Mouse (Mus musculus): ENCODE results near the gene Chmp2a. TPM values are rescaled to one million over a fixed set of nuclear protein-coding genes. Genes with fewer than 3 reads are reported as not detected.
"Not testable (repeated sequence)": the region's sequence is repeated elsewhere in the genome, so short reads cannot be mapped to it uniquely, and the experiment has no call there.

Gene Chmp2a
- polyA plus RNA-seq (2016; fragmentation: Nextera tagmentation; extraction: Ambion mirVana), result 133 and 134 TPM in 2 replicates

GRCm38 (mm10) chr7:13034148-13034977 lies at the start of gene Chmp2a:
Gene Chmp2a (minus strand): TSS chr7:13034807.
- peaks cover 51% of the 10 kb centered on the region for H3K4me1 ChIP-seq
- peak within 1 kb of the TSS; percentile 98 for H3K27ac ChIP-seq
- H3K9me3 ChIP-seq (replicated peaks), result no peaks in the 10 kb centered on the region
- H3K36me3 ChIP-seq, result peaks cover 65% of the 10 kb centered on the region
- H3K4me3 ChIP-seq, result peak within 1 kb of the TSS; percentile 86
- peak; percentile 78 for ATAC-seq
- WGBS (ENCODE audit: insufficient replicate concordance), result under 1% methylated on average over 45 of the region's 45 CpGs
- H3K4me2 ChIP-seq, result peak within 1 kb of the TSS; percentile 81
- no peaks in the 10 kb centered on the region for H3K27me3 ChIP-seq (replicated peaks)
- peak within 1 kb of the TSS; percentile 89 for H3K9ac ChIP-seq

GRCm38 (mm10) chr7:13072293-13072692 lies 37.7 kb upstream of the Chmp2a start:
- no peak for ATAC-seq
- Histone ChIP-seq H3K4me1 (no peaks in the 10 kb centered on the region), H3K9me3 (replicated peaks) (no peaks in the 10 kb centered on the region), H3K27me3 (replicated peaks) (no peaks in the 10 kb centered on the region), H3K4me3 (no peak overlapping the region), H3K36me3 (no peaks in the 10 kb centered on the region), H3K9ac (no peak overlapping the region), H3K27ac (no peak overlapping the region), H3K4me2 (no peak overlapping the region)
- 47% methylated on average over 5 of the region's 5 CpGs for WGBS (ENCODE audit: insufficient replicate concordance)

GRCm38 (mm10) chr7:13063399-13063798 lies 28.8 kb upstream of the Chmp2a start:
- H3K9ac ChIP-seq; H3K36me3 ChIP-seq; ATAC-seq; H3K27ac ChIP-seq; H3K9me3 ChIP-seq (replicated peaks); H3K4me1 ChIP-seq; H3K4me2 ChIP-seq; H3K4me3 ChIP-seq; H3K27me3 ChIP-seq (replicated peaks): not testable (repeated sequence)
- 35% methylated on average over 2 of the region's 2 CpGs for WGBS (ENCODE audit: insufficient replicate concordance)

GRCm38 (mm10) chr7:13059536-13059935 lies 24.9 kb upstream of the Chmp2a start:
- Histone ChIP-seq H3K9ac (no peak overlapping the region), H3K27ac (no peak overlapping the region), H3K4me3 (no peak overlapping the region), H3K36me3 (no peaks in the 10 kb centered on the region), H3K9me3 (replicated peaks) (no peaks in the 10 kb centered on the region; the same call in 1 of the 2 replicates), H3K4me2 (no peak overlapping the region), H3K4me1 (peaks cover 8% of the 10 kb centered on the region), H3K27me3 (replicated peaks) (no peaks in the 10 kb centered on the region; the same call in 1 of the 2 replicates)
- no peak for ATAC-seq
- WGBS (ENCODE audit: insufficient replicate concordance), result 77% methylated on average over 9 of the region's 9 CpGs

GRCm38 (mm10) chr7:13056913-13057700 lies 22.5 kb upstream of the Chmp2a start:
- no peak for ATAC-seq
- Histone ChIP-seq H3K4me1 (peaks cover 16% of the 10 kb centered on the region), H3K27me3 (replicated peaks) (no peaks in the 10 kb centered on the region; the same call in 1 of the 2 replicates)

GRCm38 (mm10) chr7:13054287-13055010 lies 19.8 kb upstream of the Chmp2a start, which contains the start of gene Mzf1:
Gene Mzf1 (minus strand): TSS chr7:13054764.
- H3K27ac ChIP-seq, result peak within 1 kb of the TSS; percentile 49
- H3K36me3 ChIP-seq, result no peaks in the 10 kb centered on the region

More at GRCm38 (mm10) chr7:13056913-13057700, 22.5 kb upstream of the Chmp2a start:
- 58% methylated on average over 8 of the region's 8 CpGs for WGBS (ENCODE audit: insufficient replicate concordance)
- Histone ChIP-seq H3K4me2 (no peak overlapping the region), H3K4me3 (no peak overlapping the region), H3K36me3 (no peaks in the 10 kb centered on the region), H3K9me3 (replicated peaks) (no peaks in the 10 kb centered on the region), H3K27ac (no peak overlapping the region), H3K9ac (no peak overlapping the region)

GRCm38 (mm10) chr7:13053961-13054286 lies 19.3 kb upstream of the Chmp2a start:
- no peak for ATAC-seq
- Histone ChIP-seq H3K4me3 (peak overlapping the region; percentile 62), H3K27me3 (replicated peaks) (no peaks in the 10 kb centered on the region; the same call in 1 of the 2 replicates), H3K36me3 (no peaks in the 10 kb centered on the region), H3K9me3 (replicated peaks) (no peaks in the 10 kb centered on the region), H3K4me1 (peaks cover 16% of the 10 kb centered on the region), H3K27ac (no peak overlapping the region), H3K9ac (peak overlapping the region; percentile 67), H3K4me2 (peak overlapping the region; percentile 79)
- 6% methylated on average over 15 of the region's 15 CpGs for WGBS (ENCODE audit: insufficient replicate concordance)

More at GRCm38 (mm10) chr7:13054287-13055010, 19.8 kb upstream of the Chmp2a start, which contains the start of gene Mzf1:
- Histone ChIP-seq H3K9me3 (replicated peaks) (no peaks in the 10 kb centered on the region), H3K27me3 (replicated peaks) (no peaks in the 10 kb centered on the region; the same call in 1 of the 2 replicates), H3K9ac (peak within 1 kb of the TSS; percentile 67), H3K4me1 (peaks cover 16% of the 10 kb centered on the region), H3K4me2 (peak within 1 kb of the TSS; percentile 79), H3K4me3 (peak within 1 kb of the TSS; percentile 62)
- peak; percentile 87 for ATAC-seq
- WGBS (ENCODE audit: insufficient replicate concordance), result under 1% methylated on average over 41 of the region's 41 CpGs

- no peak overlapping the region for H3K27ac ChIP-seq
- H3K9me3 ChIP-seq (replicated peaks), result no peaks in the 10 kb centered on the region
- no peaks in the 10 kb centered on the region; the same call in 1 of the 2 replicates for H3K27me3 ChIP-seq (replicated peaks)
- peaks cover 16% of the 10 kb centered on the region for H3K4me1 ChIP-seq
- no peaks in the 10 kb centered on the region for H3K36me3 ChIP-seq
- ATAC-seq, result no peak
- H3K4me3 ChIP-seq, result peak overlapping the region; percentile 62
- peak overlapping the region; percentile 79 for H3K4me2 ChIP-seq
- H3K9ac ChIP-seq, result peak overlapping the region; percentile 67
- 84% methylated on average over 2 of the region's 2 CpGs for WGBS (ENCODE audit: insufficient replicate concordance)
Measured at GRCm38 (mm10) chr7:13053501-13053900, 18.9 kb upstream of the Chmp2a start.

- no peak for ATAC-seq
Measured at GRCm38 (mm10) chr7:13053001-13053400, 18.4 kb upstream of the Chmp2a start.

GRCm38 (mm10) chr7:13046084-13046483 lies 11.5 kb upstream of the Chmp2a start:
- Histone ChIP-seq H3K4me1 (peaks cover 16% of the 10 kb centered on the region), H3K27ac (no peak overlapping the region), H3K9ac (no peak overlapping the region), H3K9me3 (replicated peaks) (no peaks in the 10 kb centered on the region), H3K27me3 (replicated peaks) (peaks cover 48% of the 10 kb centered on the region), H3K36me3 (no peaks in the 10 kb centered on the region), H3K4me2 (no peak overlapping the region), H3K4me3 (no peak overlapping the region)
- peak; percentile 52 for ATAC-seq
- WGBS (ENCODE audit: insufficient replicate concordance), result 5% methylated on average over 2 of the region's 2 CpGs

More at GRCm38 (mm10) chr7:13053001-13053400, 18.4 kb upstream of the Chmp2a start:
- Histone ChIP-seq H3K36me3 (no peaks in the 10 kb centered on the region), H3K27ac (no peak overlapping the region), H3K27me3 (replicated peaks) (no peaks in the 10 kb centered on the region; the same call in 1 of the 2 replicates), H3K4me2 (no peak overlapping the region), H3K9me3 (replicated peaks) (no peaks in the 10 kb centered on the region), H3K9ac (no peak overlapping the region), H3K4me3 (no peak overlapping the region), H3K4me1 (peaks cover 16% of the 10 kb centered on the region)
- WGBS (ENCODE audit: insufficient replicate concordance), result 77% methylated on average over 13 of the region's 13 CpGs

- H3K9me3 ChIP-seq (replicated peaks), result no peaks in the 10 kb centered on the region
- peak overlapping the region; percentile 49 for H3K4me3 ChIP-seq
- H3K4me1 ChIP-seq, result peaks cover 24% of the 10 kb centered on the region
- peak overlapping the region; percentile 74 for H3K4me2 ChIP-seq
- no peak overlapping the region for H3K27ac ChIP-seq
- peaks cover 54% of the 10 kb centered on the region for H3K27me3 ChIP-seq (replicated peaks)
- 7% methylated on average over 23 of the region's 23 CpGs for WGBS (ENCODE audit: insufficient replicate concordance)
- no peak for ATAC-seq
- no peaks in the 10 kb centered on the region for H3K36me3 ChIP-seq
- peak overlapping the region; percentile 22 for H3K9ac ChIP-seq
Measured at GRCm38 (mm10) chr7:13044254-13044625, 9.6 kb upstream of the Chmp2a start.
